Mouse (Mus musculus): ENCODE measurements at regions not wholly inside any gene's neighbourhood (a gene's known extent, or its start where the extent isn't known, plus 50 kb on each side); places are given as distances from the start of the nearest gene placed in this dataset.
A peak's percentile ranks its signal among the peaks of the same experiment; 100 is the strongest.

GRCm38 (mm10) chr15:93880302-93880701 lies 284.6 kb upstream of the Prickle1 start:
- DNase-seq (ENCODE audit: low spot score in 2 of 2), result no peak

GRCm38 (mm10) chr15:93879006-93879405 lies 283.3 kb upstream of the Prickle1 start:
- peak in 1 of 2 experiments; percentile 35 for DNase-seq (ENCODE audit: low spot score in 2 of 2)

GRCm38 (mm10) chr15:93876335-93876734 lies 280.6 kb upstream of the Prickle1 start:
- peak in 1 of 2 experiments; percentile 44 for DNase-seq (ENCODE audit: low spot score in 2 of 2)

- DNase-seq (ENCODE audit: low spot score in 2 of 2), result no peak
These were observed 280.0 kb upstream of the Prickle1 start for GRCm38 (mm10) chr15:93875685-93876084.

GRCm38 (mm10) chr15:93874206-93874605 lies 278.5 kb upstream of the Prickle1 start:
- peak; percentile 36 to 54 for DNase-seq (ENCODE audit: low spot score in 2 of 2)

- DNase-seq (ENCODE audit: low spot score in 2 of 2), result no peak
These were observed 261.7 kb upstream of the Prickle1 start for GRCm38 (mm10) chr15:93857336-93857901.

GRCm38 (mm10) chr15:93853221-93853620 lies 257.5 kb upstream of the Prickle1 start:
- DNase-seq (ENCODE audit: low spot score in 2 of 2), result no peak

GRCm38 (mm10) chr15:93852126-93852525 lies 256.4 kb upstream of the Prickle1 start:
- DNase-seq (ENCODE audit: low spot score in 2 of 2), result no peak

GRCm38 (mm10) chr15:93850388-93850787 lies 254.7 kb upstream of the Prickle1 start:
- DNase-seq (ENCODE audit: low spot score in 2 of 2), result no peak

GRCm38 (mm10) chr15:93848830-93849229 lies 253.1 kb upstream of the Prickle1 start:
- DNase-seq (ENCODE audit: low spot score in 2 of 2), result no peak

- no peak for DNase-seq (ENCODE audit: low spot score in 2 of 2)
These were observed 251.1 kb upstream of the Prickle1 start for GRCm38 (mm10) chr15:93846797-93847196.

GRCm38 (mm10) chr15:93845801-93846200 lies 250.1 kb upstream of the Prickle1 start:
- DNase-seq (ENCODE audit: low spot score in 2 of 2), result peak; percentile 36 to 67

GRCm38 (mm10) chr15:93832956-93833355 lies 237.3 kb upstream of the Prickle1 start:
- peak in 1 of 2 experiments; percentile 37 for DNase-seq (ENCODE audit: low spot score in 2 of 2)

GRCm38 (mm10) chr15:93832431-93832936 lies 236.8 kb upstream of the Prickle1 start:
- peak; percentile 77 to 87 for DNase-seq (ENCODE audit: low spot score in 2 of 2)

GRCm38 (mm10) chr15:93831148-93831547 lies 235.5 kb upstream of the Prickle1 start:
- peak; percentile 73 to 78 for DNase-seq (ENCODE audit: low spot score in 2 of 2)

- DNase-seq (ENCODE audit: low spot score in 2 of 2), result peak; percentile 44 to 60
These were observed 229.3 kb upstream of the Prickle1 start for GRCm38 (mm10) chr15:93824729-93825694.

GRCm38 (mm10) chr15:93821236-93821635 lies 225.5 kb upstream of the Prickle1 start:
- no peak for DNase-seq (ENCODE audit: low spot score in 2 of 2)

GRCm38 (mm10) chr15:93812011-93812410 lies 216.3 kb upstream of the Prickle1 start:
- no peak for DNase-seq (ENCODE audit: low spot score in 2 of 2)

GRCm38 (mm10) chr15:93807993-93808392 lies 212.3 kb upstream of the Prickle1 start:
- DNase-seq (ENCODE audit: low spot score in 2 of 2), result no peak

- DNase-seq (ENCODE audit: low spot score in 2 of 2), result no peak
These were observed 211.8 kb upstream of the Prickle1 start for GRCm38 (mm10) chr15:93807505-93807904.

GRCm38 (mm10) chr15:93804703-93805102 lies 209.0 kb upstream of the Prickle1 start:
- no peak for DNase-seq (ENCODE audit: low spot score in 2 of 2)

- DNase-seq (ENCODE audit: low spot score in 2 of 2), result no peak
These were observed 194.8 kb upstream of the Prickle1 start for GRCm38 (mm10) chr15:93790531-93790930.

- DNase-seq (ENCODE audit: low spot score in 2 of 2), result no peak
These were observed 194.1 kb upstream of the Prickle1 start for GRCm38 (mm10) chr15:93789762-93790161.
